Mouse (Mus musculus): Measurements from ENCODE around the gene Gm21915. TPM values are rescaled to one million over a fixed set of nuclear protein-coding genes. Genes with fewer than 3 reads are reported as not detected.

The Gm21915 gene
- not detected for total RNA-seq (2023)

GRCm38 (mm10) chr9:40670313-40670712 is at the start of gene Gm21915:
TSS of gene Gm21915 (plus strand) at chr9:40670613.

DNA sequence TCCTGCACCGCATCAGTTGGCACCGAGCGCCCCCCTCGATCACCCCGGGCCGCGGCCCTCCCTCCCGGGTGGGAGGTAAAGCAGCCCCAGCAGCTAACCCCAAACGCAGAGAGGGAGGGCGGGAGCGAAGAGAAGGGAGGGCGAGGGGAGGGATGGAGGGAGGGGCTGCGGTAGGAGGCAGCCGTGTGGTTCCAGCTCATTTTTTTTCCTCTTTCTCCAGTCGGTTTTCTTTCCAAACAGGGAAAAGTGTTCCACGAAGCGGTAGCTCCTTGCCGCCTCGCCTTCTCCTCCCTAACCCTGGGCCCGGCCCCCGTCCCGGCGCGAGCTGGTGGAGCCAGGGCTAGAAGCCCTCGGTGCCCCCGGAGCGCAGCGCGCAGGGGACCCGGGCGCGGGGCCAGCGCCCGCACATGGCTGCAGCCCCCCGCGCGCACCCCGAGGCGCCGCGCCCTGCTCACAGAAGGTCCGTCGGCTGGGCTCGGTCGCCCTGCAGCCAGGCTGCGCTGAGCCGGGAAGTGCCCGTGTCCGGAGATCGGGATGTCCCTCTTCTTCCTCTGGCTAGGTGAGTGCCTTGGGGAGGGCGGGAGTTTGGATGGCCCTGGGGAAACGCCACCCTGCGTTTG is 15.5 kb downstream of the Gm21915 start, which contains the start of gene Clmp:
Clmp (plus strand) TSS at position 162 of the 620 bp plus-strand sequence.

Other genes with a start within 250 kb of the Gm21915 start
- gene Gramd1b, start 139.2 kb upstream of the Gm21915 start, total RNA-seq (2023) = 10 to 100 TPM; 62.2 to 71.7 TPM
- 1 to 10 TPM in 1 of 2 experiments, under 1 TPM in 1; 0.40 to 1.6 TPM for gene Clmp, start 15.3 kb downstream of the Gm21915 start, total RNA-seq (2023)
- 100 to 1,000 TPM; 708 to 763 TPM for gene Hspa8, start 130.4 kb downstream of the Gm21915 start, total RNA-seq (2023)
- not detected for gene Bsx, start 203.5 kb downstream of the Gm21915 start, total RNA-seq (2023)

All from neutrophil, adult 59 days (primary cell).